Mouse (Mus musculus) ES-Bruce4 (cell line): Measurements from ENCODE around the gene Fkrp.

Experiments
- CTCF ChIP-seq: IDR thresholded peaks from one replicate; pipeline ENCODE4 v1.8.1; 2011; ENCODE audit warnings: low read depth, low read length
- POLR2A ChIP-seq: IDR thresholded peaks from one replicate; pipeline ENCODE4 v1.8.1; 2011; ENCODE audit warnings: low read length; ENCODE audit not compliant: insufficient read depth

GRCm38 (mm10) chr7:16780825-16781554 lies 35.5 kb downstream of the Fkrp start, which contains the start of gene Slc1a5:
- TF ChIP-seq POLR2A (peak; percentile 97), CTCF (no peak)
